Mouse (Mus musculus) embryonic facial prominence, embryonic 14.5 days (tissue): ENCODE data around the gene Proser2. TPM values are rescaled to one million over a fixed set of nuclear protein-coding genes. Genes with fewer than 3 reads are reported as not detected.

ENCODE experiments used
- ATAC-seq: fragments of 200-750 bp; cut with Nextera tagmentation; 2 replicates; pipeline ENCODE4 v1.8.0; 2017; ENCODE audit warnings: low read depth, moderate number of reproducible peaks, moderate TSS enrichment
- DNase-seq: peaks from one replicate; pipeline ENCODE4 v3.0.0-alpha.2; 2015; ENCODE audit warnings: low spot score
- H3K27ac ChIP-seq: fragments of 300-500 bp; sonication (generic); replicated peaks from 2 replicates; pipeline ENCODE4 v1.5.1; 2014; ENCODE audit warnings: low read depth, mild to moderate bottlenecking, low read length, moderate library complexity
- H3K27me3 ChIP-seq: fragments of 300-500 bp; sonication (generic); replicated peaks from 2 replicates; pipeline ENCODE4 v1.6.1; 2014; ENCODE audit warnings: low read length; ENCODE audit not compliant: control insufficient read depth, insufficient read depth
- H3K36me3 ChIP-seq: fragments of 300-500 bp; sonication (generic); 2 replicates; pipeline ENCODE4 v1.6.1; 2014; ENCODE audit warnings: low read length, mixed read lengths; ENCODE audit not compliant: control insufficient read depth, insufficient read depth
- H3K4me1 ChIP-seq: fragments of 300-500 bp; sonication (generic); 2 replicates; pipeline ENCODE4 v1.6.1; 2014; ENCODE audit warnings: antibody characterized with exemption, low read length; ENCODE audit not compliant: control insufficient read depth, insufficient read depth
- H3K4me2 ChIP-seq: fragments of 300-500 bp; sonication (generic); 2 replicates; pipeline ENCODE4 v1.6.1; 2014; ENCODE audit warnings: low read depth, mild to moderate bottlenecking, low read length, moderate library complexity, mixed read lengths
- H3K4me3 ChIP-seq: fragments of 300-500 bp; sonication (generic); 2 replicates; pipeline ENCODE4 v1.5.1; 2014; ENCODE audit warnings: low read depth, mild to moderate bottlenecking, low read length
- H3K9ac ChIP-seq: fragments of 300-500 bp; sonication (generic); 2 replicates; pipeline ENCODE4 v1.6.1; 2014; ENCODE audit warnings: low read depth, mild to moderate bottlenecking, low read length, moderate library complexity, mixed read lengths
- H3K9me3 ChIP-seq: fragments of 300-500 bp; sonication (generic); 2 replicates; pipeline ENCODE4 v1.6.1; 2016; ENCODE audit warnings: low read length; ENCODE audit not compliant: control insufficient read depth
- WGBS: fragments of 180-500 bp; shearing (Covaris S2); extraction: QIAGEN DNeasy Blood & Tissue Kit; methylation state at CpG from one replicate; pipeline ENCODE4 v1.1.7; 2014; 5-methylcytosine and 5-hydroxymethylcytosine counted together
- polyA plus RNA-seq: library from polyadenylated mRNA; unstranded; fragments of >200 nt; fragmentation: Nextera tagmentation; extraction: Ambion mirVana; gene quantifications from 2 replicates; pipeline ENCODE4 v1.2.1, GENCODE M21; 2014

Proser2 gene
- polyA plus RNA-seq, 1 experiment from 2014 or later, result 10.8 TPM

DNA sequence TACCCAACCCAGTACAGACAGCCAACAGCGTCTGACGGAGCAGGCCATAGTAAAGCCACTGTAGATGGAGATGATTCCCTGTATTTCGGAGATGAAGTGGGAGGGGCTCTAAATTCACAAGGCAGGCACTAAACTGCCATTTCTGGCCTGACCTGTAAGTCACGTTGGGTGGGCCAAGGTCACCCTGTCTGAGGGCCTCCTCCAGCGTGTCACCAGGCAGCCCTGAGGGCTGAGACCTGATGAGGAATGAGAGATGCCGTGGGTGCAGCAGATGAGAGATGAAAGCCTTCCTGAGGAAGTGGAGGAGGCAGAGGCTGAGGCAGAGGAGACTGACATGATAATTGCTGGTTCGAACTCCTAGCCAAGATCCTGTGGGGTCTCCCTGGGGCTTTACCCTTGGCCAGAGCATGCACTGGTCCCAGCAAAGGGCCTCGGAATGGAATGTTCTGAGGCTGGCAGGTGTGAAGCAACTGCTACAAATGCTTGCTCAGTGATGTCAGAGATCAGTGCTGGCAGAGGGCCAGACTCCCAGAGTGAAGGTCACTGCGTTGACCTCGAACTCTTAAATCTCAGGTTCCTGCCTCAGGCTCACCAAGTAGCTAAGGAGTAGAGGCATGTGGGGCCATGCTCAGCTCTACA lies 55.0 kb downstream of the Proser2 start:
- Histone ChIP-seq H3K9me3 (no peaks in the 10 kb centered on the region), H3K9ac (no peak overlapping the region), H3K27ac (no peak overlapping the region), H3K4me1 (peaks cover 7% of the 10 kb centered on the region; the same call in 1 of the 2 replicates), H3K4me2 (no peak overlapping the region), H3K4me3 (no peak overlapping the region), H3K27me3 (no peaks in the 10 kb centered on the region), H3K36me3 (no peaks in the 10 kb centered on the region)
- WGBS, result 47% methylated on average over 10 of the region's 10 CpGs
- peak; percentile 56; the same call in 1 of the 2 replicates for ATAC-seq
- DNase-seq, result peak; percentile 68

DNA sequence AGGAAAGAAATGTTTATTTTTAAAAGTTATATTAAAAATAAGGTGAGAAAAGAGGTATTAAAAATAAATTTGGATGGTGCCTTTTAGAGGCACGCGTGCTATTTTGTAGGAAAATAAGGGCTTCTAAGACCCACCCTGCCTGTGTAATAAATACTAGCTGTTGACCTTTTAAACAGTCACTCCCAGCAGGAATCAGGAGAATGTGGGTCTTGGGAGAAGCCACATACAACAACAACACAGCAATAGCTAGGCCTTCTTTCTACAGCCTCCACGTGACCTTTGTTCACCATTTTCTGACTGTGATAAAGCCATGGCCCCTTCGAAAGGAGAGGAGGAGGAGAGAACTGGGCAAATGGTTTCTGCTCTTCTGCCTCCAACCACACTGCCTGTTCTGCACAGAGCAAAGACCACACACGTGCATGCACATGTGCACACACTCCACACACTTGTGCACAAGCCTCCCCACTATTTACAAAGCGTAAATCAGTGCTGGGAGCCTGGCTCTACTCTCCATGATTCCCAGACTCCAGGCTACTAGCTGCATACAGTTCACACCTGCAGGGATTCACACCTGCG lies 57.2 kb downstream of the Proser2 start:
- Histone ChIP-seq H3K27me3 (no peaks in the 10 kb centered on the region), H3K4me3 (no peak overlapping the region), H3K9me3 (no peaks in the 10 kb centered on the region), H3K9ac (no peak overlapping the region), H3K36me3 (no peaks in the 10 kb centered on the region), H3K4me2 (no peak overlapping the region), H3K27ac (no peak overlapping the region), H3K4me1 (peaks cover 7% of the 10 kb centered on the region; the same call in 1 of the 2 replicates)
- WGBS, result 78% methylated on average over 7 of the region's 7 CpGs
- ATAC-seq (no peak), DNase-seq (no peak)

GRCm38 (mm10) chr2:6071598-6072440 lies 58.2 kb downstream of the Proser2 start:
- Histone ChIP-seq H3K27me3 (no peaks in the 10 kb centered on the region), H3K36me3 (no peaks in the 10 kb centered on the region), H3K4me2 (no peak overlapping the region), H3K27ac (no peak overlapping the region), H3K9ac (no peak overlapping the region), H3K4me1 (peaks cover 7% of the 10 kb centered on the region; the same call in 1 of the 2 replicates), H3K4me3 (no peak overlapping the region), H3K9me3 (no peaks in the 10 kb centered on the region)
- peak; percentile 50 for DNase-seq
- WGBS, result 53% methylated on average over 11 of the region's 11 CpGs
- ATAC-seq, result no peak

GRCm38 (mm10) chr2:6070925-6071324 lies 59.1 kb downstream of the Proser2 start:
- Histone ChIP-seq H3K9ac (no peak overlapping the region), H3K4me3 (no peak overlapping the region), H3K36me3 (no peaks in the 10 kb centered on the region), H3K4me1 (peaks cover 7% of the 10 kb centered on the region; the same call in 1 of the 2 replicates), H3K4me2 (no peak overlapping the region), H3K9me3 (no peaks in the 10 kb centered on the region), H3K27me3 (no peaks in the 10 kb centered on the region), H3K27ac (no peak overlapping the region)
- WGBS, result 48% methylated on average over 7 of the region's 11 CpGs
- ATAC-seq, result no peak
- no peak for DNase-seq

- 82% methylated on average over 6 of the region's 6 CpGs for WGBS
- Histone ChIP-seq H3K27me3 (no peaks in the 10 kb centered on the region), H3K9me3 (no peaks in the 10 kb centered on the region), H3K4me1 (no peaks in the 10 kb centered on the region), H3K4me2 (no peak overlapping the region), H3K9ac (no peak overlapping the region), H3K36me3 (no peaks in the 10 kb centered on the region), H3K4me3 (no peak overlapping the region), H3K27ac (no peak overlapping the region)
- ATAC-seq (no peak), DNase-seq (no peak)
Measured at GRCm38 (mm10) chr2:6067341-6067740, 62.7 kb downstream of the Proser2 start.

DNA sequence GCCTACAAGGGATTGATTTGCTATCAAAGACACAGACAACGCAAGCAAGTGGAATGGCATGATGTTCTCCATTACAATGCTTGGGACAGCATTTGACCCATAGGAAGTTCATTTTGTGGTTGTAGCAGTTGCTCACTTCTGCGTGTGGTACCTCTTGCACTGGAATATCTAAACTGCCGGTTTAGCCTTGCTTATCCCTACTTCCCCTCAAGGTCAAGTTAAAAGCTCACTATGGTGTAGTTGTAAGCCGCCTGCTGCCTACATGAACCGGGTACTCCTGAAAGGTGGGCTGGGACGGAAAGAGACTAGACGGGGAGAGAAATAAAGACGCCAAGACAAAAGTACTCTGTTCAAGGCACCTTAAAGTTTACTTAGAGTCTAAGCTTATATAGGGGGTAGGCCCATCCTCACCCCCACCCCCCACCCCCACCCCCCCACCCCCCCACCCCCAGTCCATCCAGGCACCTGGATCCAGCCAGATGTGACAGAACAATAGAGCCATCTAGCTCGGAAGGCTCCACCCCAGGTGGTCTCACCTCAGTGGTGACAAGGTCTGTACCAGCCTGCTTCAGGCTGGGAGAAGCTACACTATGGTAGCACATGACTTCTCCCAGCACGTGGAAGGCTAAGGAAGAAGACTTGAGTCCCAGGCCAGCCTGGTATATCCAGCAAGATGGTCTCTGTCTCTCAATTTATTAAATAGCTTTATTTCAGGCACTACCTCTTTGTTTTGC lies 69.8 kb downstream of the Proser2 start:
- WGBS, result 78% methylated on average over 9 of the region's 10 CpGs
- no peaks in the 10 kb centered on the region for H3K4me1 ChIP-seq
- no peak for ATAC-seq
- no peak overlapping the region for H3K4me3 ChIP-seq
- no peak overlapping the region for H3K9ac ChIP-seq
- H3K4me2 ChIP-seq, result no peak overlapping the region
- H3K27me3 ChIP-seq, result no peaks in the 10 kb centered on the region
- peaks cover 23% of the 10 kb centered on the region for H3K36me3 ChIP-seq
- no peak overlapping the region for H3K27ac ChIP-seq
- no peak for DNase-seq
- H3K9me3 ChIP-seq, result no peaks in the 10 kb centered on the region

GRCm38 (mm10) chr2:6059291-6059690 lies 70.7 kb downstream of the Proser2 start:
- no peak overlapping the region for H3K4me2 ChIP-seq
- no peak overlapping the region for H3K27ac ChIP-seq
- no peaks in the 10 kb centered on the region for H3K9me3 ChIP-seq
- no peaks in the 10 kb centered on the region for H3K27me3 ChIP-seq
- 78% methylated on average over 2 of the region's 2 CpGs for WGBS
- H3K9ac ChIP-seq, result no peak overlapping the region
- H3K4me3 ChIP-seq, result no peak overlapping the region
- peaks cover 30% of the 10 kb centered on the region for H3K36me3 ChIP-seq
- H3K4me1 ChIP-seq, result no peaks in the 10 kb centered on the region
- no peak for DNase-seq
- no peak for ATAC-seq

- WGBS, result 89% methylated on average over 3 of the region's 3 CpGs
- Histone ChIP-seq H3K4me1 (no peaks in the 10 kb centered on the region), H3K27ac (no peak overlapping the region), H3K9me3 (no peaks in the 10 kb centered on the region), H3K4me3 (no peak overlapping the region), H3K9ac (no peak overlapping the region), H3K27me3 (no peaks in the 10 kb centered on the region), H3K4me2 (no peak overlapping the region), H3K36me3 (peaks cover 51% of the 10 kb centered on the region)
- no peak for ATAC-seq
- no peak for DNase-seq
Measured at GRCm38 (mm10) chr2:6056518-6056917, 73.5 kb downstream of the Proser2 start.
